Mouse (Mus musculus) forelimb bud, embryonic 11.5 days (tissue): Measurements from ENCODE around the gene Asgr1.

Experiments used
- DNase-seq: peaks from one replicate; pipeline ENCODE4 v3.0.0-alpha.2; 2012; ENCODE audit warnings: low read depth, low spot score

Gene Asgr1

DNA sequence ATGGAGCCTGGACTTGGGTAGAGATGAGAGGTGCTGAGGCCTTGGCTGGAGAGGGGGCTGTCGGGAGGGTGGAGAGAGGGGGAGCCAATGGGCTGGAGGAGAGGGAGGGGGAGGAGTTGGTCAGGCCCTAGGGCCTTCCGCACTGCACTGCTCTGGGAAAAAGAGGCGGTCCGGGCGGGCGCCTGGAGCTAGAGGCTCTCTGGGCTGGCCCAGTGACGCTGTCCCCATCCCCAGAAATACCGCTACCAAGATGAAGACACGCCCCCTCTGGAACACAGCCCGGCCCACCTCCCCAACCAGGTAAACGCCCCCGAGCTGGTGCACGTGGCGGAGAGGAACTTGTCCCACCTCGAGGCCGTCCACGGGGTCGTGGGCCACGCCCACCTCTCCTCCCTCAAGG, 27.2 kb upstream of the Asgr1 start:
- DNase-seq = peak; percentile 64

DNA sequence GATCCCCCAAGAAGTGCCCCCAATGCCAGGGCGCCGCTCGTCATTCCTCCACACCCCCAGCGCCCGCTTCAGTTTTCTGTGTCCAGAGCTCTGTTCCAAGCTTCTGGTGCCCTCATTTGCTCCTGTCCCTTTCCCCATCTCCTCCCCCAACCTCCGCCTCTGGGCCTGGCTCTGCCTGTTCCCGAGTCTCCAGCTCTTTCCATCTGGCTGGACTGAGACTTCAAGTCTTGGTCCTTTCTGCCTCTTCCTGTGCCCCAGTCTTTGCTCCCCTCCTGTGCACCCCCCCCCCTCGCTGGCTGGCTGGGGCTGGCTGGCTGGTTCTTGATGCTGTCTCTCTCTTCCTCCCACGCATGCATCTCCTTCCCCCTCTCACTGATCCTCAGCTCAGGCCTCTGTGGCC, 26.5 kb upstream of the Asgr1 start:
- DNase-seq = no peak

DNA sequence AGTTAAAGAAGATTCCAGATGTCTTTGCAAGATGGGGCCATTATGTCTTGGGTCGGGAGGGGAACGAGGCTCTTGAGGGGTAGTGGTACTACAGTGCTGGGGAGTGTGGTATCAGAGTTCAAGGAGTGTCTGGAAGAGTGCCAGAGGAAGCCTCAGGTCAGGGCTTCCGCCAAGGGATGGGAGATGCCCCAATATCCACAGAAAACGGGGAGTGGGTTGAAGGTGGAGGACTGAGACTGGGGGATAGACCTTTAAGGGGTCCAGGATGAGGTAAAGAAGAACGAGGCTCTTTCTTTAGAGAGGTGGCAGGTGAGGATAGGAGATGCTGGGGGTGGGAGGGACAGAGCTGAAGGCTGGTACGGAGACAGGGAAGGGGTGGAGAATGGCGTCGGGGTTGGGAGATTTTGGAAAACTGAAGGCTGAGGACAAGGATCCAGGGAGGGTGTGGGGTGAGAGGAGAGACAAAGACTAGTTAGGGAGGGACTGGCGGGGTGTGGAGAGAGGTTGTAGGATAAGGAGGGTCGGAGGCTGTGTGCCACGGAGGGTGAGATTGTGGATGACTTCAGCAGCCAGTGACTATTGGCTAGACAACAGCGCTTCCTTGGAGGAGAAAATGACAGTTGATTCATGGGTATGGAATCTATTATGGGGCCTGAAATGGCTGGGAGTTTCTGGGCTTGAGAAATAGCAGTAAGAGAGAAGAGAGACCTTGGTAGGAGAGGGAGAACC, 25.3 kb upstream of the Asgr1 start:
- DNase-seq = no peak

DNA sequence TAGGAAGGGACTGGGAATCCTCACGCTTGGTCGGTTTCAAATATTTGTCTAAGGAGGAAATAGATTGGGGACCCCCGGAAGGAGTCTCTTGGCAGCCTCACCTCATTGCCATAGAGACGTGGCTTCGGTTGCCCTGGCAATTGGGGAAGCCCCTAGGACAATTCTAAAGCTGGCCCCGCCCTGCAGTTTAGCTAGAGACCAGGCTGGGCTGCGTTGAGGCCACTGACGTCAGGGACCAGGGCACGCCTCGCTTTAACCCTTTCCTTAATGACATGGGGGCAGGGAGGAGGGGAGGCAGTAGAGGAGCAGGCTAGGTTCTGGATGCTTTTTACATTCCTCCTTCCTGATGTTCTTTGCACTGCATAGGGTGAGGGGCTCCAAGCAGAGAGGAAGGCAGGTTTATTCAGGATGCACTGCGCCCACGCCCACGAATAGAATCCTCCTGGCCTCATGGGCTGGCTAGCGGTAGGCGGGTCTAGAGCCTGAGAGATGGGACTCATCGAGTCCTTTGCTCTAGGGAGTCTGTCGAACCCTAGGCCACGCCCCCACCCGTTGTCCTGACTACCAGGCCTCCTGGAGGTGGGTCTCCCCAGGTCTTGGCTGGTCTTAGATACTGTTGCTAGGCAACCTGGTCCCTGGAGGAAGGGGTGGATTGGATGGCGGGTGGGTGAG, 24.6 kb upstream of the Asgr1 start:
- peak; percentile 91 for DNase-seq

DNA sequence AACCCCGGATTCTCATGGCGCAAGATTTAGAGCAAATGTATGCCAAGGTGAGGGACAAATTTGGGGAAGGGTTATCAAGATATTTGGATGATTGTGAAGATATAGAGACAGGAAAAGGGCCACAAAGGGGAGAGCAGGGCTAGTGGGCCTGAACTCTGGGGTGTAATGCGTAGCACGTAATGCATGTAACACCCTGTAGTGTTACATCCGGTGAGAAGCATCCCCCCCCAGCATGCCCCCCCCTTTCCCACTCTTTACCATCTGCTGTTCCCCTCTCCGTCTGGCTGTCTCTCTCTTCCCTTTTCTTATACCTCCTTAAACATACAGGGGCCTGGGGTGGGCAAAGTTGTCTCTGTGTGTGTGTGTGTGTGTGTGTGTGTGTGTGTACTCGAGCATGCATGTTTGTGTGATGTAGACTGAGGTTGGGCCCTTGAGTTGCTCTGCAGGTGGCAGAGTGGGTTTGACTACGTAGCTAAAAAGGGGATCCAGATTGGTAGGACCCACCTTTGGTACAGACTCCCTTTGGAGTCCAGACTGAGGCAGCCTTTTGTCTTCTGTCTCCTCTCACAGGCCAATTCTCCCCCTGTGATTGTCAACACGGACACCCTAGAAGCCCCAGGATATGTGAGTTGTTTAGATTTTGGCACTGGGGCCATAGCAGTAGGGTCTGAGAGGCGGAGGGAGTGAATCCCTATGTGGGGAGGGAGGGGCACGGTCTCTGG, 23.9 kb upstream of the Asgr1 start:
- DNase-seq = no peak

DNA sequence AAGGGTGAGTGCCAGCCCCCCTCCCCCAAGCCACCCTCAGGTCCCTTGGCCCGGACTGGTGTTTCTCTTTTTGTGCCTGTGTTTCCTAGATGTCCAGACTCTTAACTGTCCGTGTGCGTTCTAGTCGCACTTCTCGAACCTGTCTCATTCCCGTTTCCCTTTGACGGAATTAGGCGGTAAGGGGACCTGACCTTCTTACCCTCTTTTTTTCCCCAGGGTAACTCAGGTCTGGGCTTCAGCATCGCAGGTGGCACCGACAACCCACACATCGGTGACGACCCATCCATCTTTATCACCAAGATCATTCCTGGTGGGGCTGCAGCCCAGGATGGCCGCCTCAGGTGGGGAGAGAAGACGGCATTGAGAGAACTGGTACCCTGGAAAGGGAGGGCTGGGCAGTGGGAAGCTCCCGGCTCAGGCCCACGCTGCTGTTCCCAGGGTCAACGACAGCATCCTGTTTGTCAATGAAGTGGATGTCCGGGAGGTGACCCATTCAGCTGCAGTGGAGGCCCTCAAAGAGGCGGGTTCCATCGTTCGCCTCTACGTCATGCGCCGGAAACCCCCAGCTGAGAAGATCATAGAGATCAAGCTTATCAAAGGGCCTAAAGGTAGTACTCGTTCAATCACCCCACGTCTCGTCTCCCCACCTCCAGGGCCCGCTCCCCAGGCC, 23.1 kb upstream of the Asgr1 start:
- DNase-seq = no peak

DNA sequence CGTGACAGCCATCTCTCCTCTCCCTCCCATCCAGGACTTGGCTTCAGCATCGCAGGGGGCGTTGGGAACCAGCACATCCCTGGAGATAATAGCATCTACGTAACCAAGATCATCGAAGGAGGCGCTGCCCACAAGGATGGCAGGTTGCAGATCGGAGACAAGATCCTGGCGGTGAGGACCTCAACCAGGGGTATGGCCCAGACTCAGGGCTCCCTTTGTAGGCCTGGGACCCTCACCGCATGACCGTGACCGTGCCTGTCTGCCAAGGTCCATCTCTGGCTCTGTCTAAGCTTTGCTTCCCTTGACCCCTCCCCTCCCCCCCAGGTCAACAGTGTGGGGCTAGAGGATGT, 22.6 kb upstream of the Asgr1 start:
- DNase-seq = no peak

DNA sequence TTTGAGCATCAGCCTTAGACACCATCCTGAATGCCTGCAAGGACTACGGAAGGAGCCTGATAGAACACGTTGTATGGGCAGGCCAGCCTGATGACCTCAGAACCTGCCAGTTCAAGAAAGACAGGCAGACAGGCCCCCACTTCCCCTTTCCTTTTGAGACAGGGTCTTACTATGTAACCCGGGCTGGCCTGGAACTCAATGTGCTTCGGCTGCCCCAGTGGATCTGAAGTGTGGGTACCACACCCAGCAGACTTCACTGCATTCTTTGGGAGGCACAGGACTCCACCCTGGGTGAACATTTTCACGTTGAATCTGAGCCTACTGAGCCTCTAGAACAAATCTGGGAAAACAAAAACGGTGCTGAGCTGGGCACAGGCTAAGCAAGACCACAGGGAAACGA, 15.7 kb upstream of the Asgr1 start:
- no peak for DNase-seq

DNA sequence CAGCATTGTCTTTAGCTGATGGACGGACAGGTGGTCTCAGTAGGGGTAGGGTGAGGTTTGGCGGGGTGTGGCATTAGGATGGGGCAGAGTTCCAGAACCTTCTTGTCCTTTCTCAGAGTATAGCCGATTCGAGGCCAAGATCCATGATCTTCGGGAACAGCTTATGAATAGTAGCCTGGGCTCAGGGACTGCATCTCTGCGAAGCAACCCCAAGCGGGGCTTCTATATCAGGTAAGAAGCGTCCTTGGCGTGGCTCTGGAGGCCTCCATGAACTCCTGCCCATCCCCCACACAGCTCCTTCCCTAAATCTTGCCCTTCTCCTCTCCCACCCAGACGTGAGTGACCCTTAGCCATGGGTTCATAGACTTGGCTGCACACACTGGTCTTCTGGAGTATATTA, 14.3 kb upstream of the Asgr1 start:
- no peak for DNase-seq

DNA sequence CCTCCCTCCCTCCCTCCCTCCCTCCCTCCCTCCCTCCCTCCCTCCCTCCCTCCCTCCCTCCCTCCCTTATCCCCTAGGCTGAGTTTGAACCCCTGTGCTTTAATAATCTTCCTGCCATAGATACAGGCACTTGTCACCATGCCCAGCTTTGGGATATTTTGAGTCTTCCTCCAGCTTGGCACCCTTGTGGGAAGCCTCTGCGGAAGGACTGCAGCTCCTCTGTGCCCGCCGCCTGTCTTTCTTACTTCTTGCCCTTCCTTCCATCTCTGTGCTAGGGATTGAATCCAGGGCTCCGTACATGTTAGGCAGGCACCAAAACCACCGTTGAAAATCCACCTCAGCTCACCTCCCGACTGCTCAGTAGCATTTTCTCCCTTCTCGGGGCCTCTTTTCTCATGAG, 13.7 kb upstream of the Asgr1 start:
- DNase-seq = no peak

DNA sequence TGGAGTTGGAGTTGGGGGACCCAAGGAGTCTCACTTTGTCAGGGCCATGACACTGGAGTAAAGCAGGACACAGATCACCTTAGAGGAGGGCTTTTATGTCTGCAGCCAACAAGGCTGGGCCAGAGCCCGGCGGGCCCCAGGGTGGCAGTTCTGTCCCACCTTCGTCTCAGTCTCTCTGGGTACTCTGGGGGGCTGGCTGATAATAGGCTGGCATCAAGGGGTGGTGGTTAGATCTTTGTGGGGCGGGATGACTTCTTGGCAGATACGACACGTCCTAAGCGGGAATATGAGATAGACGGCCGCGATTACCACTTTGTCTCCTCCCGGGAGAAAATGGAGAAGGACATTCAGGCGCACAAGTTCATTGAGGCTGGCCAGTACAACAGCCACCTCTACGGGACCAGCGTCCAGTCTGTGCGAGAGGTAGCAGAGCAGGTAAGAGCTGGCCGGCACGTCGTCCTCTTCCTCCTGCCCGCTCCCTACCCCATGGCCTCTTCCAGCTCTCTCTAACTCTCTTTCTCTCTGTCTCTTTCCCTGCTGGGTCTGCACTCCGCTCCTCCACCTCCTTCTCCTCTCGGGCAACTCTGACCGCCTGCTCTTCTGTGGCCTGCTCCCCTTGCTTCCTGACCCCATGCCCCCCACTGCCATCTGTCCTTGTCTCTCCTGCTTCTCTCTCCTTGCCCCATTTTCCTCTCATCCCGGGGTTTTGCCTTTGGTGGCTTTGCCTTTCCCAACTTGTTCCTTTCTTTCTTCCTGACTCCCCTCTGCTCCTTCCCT, 11.4 kb upstream of the Asgr1 start:
- DNase-seq = no peak

DNA sequence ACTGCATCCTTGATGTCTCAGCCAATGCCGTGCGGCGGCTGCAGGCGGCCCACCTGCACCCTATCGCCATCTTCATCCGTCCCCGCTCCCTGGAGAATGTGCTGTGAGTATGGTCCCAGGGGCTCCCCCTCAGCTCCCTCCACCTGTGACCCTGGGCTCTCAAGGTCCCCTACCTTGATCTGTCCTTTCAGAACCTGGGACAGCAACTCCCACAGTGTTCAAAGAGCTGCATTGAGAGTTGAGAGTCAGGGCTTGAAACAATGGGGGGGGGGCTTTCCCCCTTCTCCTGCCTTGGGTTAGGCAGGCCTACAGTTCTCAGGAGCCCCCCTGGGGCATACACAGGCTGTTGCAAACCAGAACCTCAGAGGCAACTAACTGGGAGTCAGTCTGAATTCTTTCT, 10.2 kb upstream of the Asgr1 start:
- no peak for DNase-seq

DNA sequence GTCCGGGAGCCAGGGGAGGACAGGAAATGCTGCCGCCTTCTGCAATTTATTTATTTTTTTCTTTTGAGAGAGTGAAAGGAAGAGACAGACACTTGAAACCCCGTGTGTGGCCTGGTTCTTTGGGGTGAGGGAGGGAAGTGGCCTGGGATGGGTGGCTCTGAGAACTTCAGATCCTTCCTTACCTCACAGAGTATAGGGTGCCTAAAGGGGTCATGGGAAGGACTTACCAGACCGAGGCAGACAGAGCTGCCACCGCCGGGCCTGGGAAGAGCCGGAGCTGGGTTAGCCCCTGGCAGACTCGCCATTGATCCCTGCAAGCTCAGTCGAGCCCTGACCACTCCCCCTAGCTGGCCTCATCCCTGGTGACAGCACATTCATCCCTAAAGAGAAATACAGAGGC, 8.4 kb upstream of the Asgr1 start:
- DNase-seq = no peak

DNA sequence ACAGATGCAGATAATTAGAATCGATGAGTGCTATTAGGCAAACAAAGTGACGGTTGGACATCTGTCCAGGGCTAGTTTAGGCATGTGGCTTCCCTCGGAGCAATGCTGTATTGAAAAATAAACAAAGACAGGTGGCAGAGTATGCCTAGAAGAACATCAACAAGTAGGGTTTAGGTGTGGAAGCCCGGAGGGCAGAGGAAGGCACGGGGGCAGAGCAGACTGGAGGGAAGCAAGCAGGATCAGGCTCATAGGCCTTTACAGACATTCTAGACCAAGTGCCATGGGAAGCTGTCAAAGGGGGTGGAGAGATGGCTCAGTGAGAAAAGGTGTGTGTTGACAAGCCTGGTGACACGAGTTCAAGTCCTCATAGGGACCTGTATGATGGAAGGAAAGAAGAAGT, 4.5 kb upstream of the Asgr1 start:
- DNase-seq = no peak

DNA sequence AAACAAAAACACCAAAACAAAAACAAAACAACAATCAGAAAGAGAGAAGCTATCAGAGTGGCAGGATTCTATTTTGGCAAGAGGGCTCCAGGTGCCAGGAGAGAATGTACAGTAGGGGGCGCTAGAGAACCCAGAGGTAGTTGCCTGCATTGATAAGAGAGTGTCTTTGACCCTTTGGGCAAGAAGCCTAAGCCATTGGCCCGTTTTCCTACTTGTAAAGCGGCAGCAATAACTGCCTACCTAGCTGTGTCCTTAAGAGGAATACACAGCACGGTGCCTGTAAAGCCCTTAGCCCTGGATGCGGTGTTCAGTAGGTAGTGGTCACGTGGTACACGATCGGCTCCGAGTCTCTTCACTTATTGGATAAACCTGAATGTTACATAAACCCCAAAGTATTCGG, 4.1 kb upstream of the Asgr1 start:
- no peak for DNase-seq

DNA sequence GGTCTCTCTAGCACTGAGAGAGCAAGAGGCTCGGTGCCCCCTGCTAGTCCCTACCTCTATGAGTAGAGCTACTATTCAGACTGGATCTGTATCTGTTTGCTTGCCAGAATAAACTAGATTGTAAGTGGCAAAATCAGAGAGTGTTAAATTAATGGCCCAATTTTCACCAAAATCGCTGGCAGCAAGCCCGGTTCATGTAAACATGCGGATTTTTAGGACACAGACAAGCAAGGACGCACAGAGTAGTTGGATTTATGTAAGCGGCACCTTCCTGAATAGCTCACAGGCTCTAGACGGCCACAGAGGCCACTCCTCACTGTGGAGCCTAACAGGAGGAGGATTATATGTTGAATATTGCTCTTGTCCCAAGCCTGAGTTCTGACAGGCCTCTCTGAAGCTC, 729 bp upstream of the Asgr1 start:
- no peak for DNase-seq

DNA sequence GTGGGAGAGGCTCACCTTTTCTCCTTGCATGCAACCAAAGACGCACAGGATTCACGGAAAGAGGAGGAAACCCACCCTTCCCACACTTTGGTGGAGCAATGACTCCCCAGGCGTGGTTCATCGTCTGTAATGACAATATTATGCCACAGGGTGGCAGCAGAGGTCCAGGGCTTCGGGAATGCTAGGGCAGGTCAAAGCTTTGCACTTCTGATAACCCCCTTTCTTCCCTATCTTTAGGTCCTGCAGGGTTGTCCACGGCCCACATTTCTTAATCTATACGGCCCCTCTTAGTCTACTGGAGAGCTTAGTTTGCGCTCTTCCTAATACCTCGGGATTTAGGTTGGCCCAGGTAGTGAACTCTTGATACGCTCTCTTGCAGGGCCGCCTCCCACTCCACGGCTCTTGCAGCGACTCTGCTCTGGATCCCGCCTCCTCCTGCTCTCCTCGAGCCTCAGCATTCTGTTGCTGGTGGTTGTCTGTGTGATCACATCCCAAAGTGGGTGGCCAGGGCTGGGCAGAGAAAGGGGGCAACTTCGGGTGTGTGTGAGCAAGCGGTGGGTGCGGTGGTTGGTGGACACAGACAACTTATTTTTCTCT, 1.8 kb downstream of the Asgr1 start:
- DNase-seq = peak; percentile 79

DNA sequence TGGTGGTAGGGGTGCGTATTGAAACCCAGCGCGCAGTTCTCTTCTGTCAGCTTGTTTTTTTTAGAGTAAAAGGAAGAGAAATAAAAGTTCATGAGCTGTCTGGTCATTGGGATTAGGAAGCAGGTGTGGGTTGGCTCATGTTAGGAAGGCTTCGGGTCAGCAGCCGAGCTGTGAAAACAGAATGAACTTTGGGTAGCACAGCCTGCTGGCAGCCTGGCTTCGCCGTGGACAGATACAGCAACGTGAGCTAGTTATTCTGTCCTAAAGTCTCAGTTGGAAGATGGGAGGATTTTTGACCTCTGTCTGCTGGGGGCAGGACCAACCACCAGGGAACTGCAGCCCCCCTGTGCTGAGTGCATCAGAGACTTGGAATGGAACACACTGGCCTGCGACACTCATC, 3.9 kb downstream of the Asgr1 start:
- no peak for DNase-seq

DNA sequence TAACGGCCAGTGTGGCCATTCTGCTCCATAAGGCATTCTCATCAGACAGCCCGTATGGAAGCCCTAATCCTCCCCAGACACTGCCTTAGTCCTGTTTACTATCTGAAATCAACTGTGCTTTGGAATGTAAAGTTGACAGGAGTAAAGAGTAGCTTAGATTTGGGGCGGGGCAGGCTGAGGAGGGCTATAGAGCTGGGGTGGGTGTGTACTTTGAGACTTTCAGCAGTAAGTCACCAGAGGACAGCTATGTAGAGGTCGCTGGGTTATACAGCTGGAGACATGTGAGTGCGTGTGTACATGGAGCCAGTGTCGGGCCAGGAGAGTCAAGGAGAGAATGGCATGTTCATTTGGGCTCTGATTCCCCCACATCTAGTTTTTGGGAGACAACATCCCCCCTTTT, 6.0 kb downstream of the Asgr1 start:
- no peak for DNase-seq

DNA sequence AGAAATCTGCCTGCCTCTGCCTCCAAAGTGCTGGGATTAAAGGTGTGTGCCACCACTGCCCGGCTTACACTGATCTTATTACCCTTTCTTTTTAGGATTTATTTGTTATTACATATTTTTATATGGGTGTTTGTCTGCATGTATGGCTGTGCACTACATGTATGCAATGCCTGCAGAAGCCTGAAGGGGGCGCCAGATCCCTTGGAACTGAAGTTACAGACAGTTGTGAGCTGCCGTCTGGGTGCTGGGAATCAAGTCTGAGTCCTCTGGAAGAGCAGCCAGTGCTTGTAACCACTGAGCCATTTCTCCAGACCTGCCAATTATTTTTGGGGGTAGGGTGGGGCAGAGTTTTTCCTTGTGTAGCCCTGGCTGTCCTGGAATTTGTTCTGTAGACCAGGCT, 9.2 kb downstream of the Asgr1 start:
- DNase-seq = no peak

DNA sequence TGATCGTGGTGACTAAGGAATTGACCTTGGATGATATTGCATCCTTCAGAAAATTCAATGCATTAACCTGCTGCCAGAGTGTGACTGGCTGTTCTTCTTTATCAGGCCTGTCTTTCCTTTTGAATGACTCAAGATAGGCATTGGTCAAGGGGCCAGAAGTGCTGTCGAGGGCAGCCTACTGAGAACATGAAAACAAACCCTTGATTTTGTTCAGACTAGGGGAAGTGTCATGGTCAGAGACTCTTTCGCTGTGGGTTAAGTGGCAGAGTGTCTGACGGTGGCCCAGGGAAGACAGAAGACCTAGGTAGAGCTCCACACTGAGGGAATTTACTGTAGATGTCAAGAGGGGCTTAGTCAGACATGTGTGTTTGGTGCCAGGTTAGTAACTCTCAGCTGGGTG, 12.8 kb downstream of the Asgr1 start:
- DNase-seq = no peak
